Mouse (Mus musculus) adrenal gland, adult 2 months (tissue): ENCODE results near the gene Nceh1. TPM values are rescaled to one million over a fixed set of nuclear protein-coding genes. Genes with fewer than 3 reads are reported as not detected.

ENCODE experiments used
- DNase-seq: peaks from one replicate; pipeline ENCODE4 v3.0.0; 2021
- polyA plus RNA-seq: library from polyadenylated mRNA; depleted of rRNA; stranded (reverse); fragments of >200 nt; gene quantifications from 2 replicates; pipeline ENCODE4 v1.2.3, GENCODE M21; 2012; rRNA removed
- total RNA-seq, 2 experiments: library from RNA; stranded (reverse); gene quantifications; 2 replicates each; pipeline ENCODE4 v1.2.3; 2021

Gene Nceh1
- total and polyA plus RNA-seq, 3 experiments = 138 to 314 (median 247) TPM

DNA sequence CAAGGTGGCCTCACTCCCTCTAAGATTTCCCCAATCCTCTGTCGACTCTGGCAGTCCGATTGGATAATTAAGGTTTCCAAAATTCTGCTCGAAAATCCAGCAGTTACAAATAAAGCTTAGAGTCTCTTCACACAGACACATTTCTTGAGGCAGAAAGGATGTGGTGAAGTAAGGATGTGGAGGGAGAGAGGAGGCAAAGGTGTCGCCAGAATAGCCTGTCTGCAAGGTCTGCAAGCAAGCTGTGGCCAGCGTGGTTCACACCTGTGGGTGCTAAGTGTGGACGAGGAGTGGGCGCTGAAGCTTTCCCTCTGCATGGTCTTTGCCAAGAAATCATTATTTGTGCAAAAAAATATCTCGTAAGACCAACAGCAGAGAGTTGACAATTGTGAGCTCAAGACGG is 139.8 kb downstream of the Nceh1 start:
- no peak for DNase-seq

GRCm38 (mm10) chr3:27323551-27323950 is 140.8 kb downstream of the Nceh1 start:
- peak; percentile 16 for DNase-seq

DNA sequence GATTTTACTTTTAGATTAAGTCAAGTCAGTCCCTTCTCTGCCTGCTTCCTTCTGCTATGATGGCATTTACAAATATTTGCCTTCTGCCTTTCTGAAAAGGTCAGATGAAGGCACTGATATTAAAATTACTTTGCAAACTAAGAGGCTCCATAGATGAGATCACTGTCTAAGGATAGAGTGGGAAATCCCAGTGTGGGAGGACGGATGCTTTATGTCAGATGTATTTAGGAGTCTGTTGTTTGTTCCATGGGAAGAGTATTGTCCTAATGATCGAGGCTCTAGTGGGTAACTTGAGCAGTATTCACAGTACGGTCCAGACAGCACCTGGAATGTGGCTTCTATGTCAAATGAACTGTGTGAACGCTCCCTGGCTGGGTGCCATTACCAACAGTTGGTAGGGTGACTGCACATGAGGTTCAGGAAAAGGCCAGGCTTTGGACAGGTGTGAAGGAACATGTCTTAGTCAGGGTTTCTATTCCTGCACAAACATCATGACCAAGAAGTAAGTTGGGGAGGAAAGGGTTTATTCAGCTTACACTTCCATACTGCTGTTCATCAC is 143.9 kb downstream of the Nceh1 start:
- no peak for DNase-seq

- DNase-seq = no peak
Measured at GRCm38 (mm10) chr3:27330706-27331105, 147.9 kb downstream of the Nceh1 start.

Other genes starting within 250 kb of the Nceh1 start
- gene Ect2, start 29.1 kb upstream of the Nceh1 start, total RNA-seq = 1 to 10 TPM; 2.2 to 4.2 TPM
- gene Ect2, start 29.1 kb upstream of the Nceh1 start, polyA plus RNA-seq = 0.30 and 0.82 TPM in 2 replicates
- gene Tnfsf10, start 134.1 kb downstream of the Nceh1 start, total RNA-seq = 10 to 100 TPM in 1 of 2 experiments, 1 to 10 TPM in 1; 5.1 to 14.2 TPM
- gene Tnfsf10, start 134.1 kb downstream of the Nceh1 start, polyA plus RNA-seq = 1.9 and 3.1 TPM in 2 replicates
- not detected for gene Ghsr, start 188.4 kb downstream of the Nceh1 start, total RNA-seq
- not detected in 2 replicates for gene Ghsr, start 188.4 kb downstream of the Nceh1 start, polyA plus RNA-seq